Mouse (Mus musculus) forelimb bud, embryonic 11.5 days (tissue): ENCODE measurements around the gene Pold1.

ENCODE experiments used
- DNase-seq: peaks from one replicate; pipeline ENCODE4 v3.0.0-alpha.2; 2012; ENCODE audit warnings: low read depth, low spot score

Pold1 gene

GRCm38 (mm10) chr7:44526414-44527154 is 22.1 kb downstream of the Pold1 start:
- no peak for DNase-seq

GRCm38 (mm10) chr7:44525126-44525832 is 23.4 kb downstream of the Pold1 start:
- no peak for DNase-seq

- no peak for DNase-seq
Measured at GRCm38 (mm10) chr7:44524502-44524901, 24.1 kb downstream of the Pold1 start, which contains the start of gene Mybpc2. Mybpc2 (minus strand) TSS chr7:44524656.

GRCm38 (mm10) chr7:44523056-44523455 is 25.6 kb downstream of the Pold1 start:
- DNase-seq = no peak

GRCm38 (mm10) chr7:44521710-44522109 is 26.9 kb downstream of the Pold1 start:
- peak; percentile 55 for DNase-seq

GRCm38 (mm10) chr7:44520990-44521389 is 27.7 kb downstream of the Pold1 start:
- DNase-seq = no peak

- no peak for DNase-seq
Measured at GRCm38 (mm10) chr7:44519240-44519913, 29.3 kb downstream of the Pold1 start.

- no peak for DNase-seq
Measured at GRCm38 (mm10) chr7:44507491-44507890, 41.2 kb downstream of the Pold1 start.

- DNase-seq = peak; percentile 75
Measured at GRCm38 (mm10) chr7:44501563-44502115, 47.0 kb downstream of the Pold1 start.

GRCm38 (mm10) chr7:44500046-44500445 is 48.6 kb downstream of the Pold1 start:
- DNase-seq = no peak

- DNase-seq = no peak
Measured at GRCm38 (mm10) chr7:44498922-44499321, 49.7 kb downstream of the Pold1 start.

GRCm38 (mm10) chr7:44497361-44498055 is 51.1 kb downstream of the Pold1 start:
- DNase-seq = no peak

- no peak for DNase-seq
Measured at GRCm38 (mm10) chr7:44496771-44497109, 51.9 kb downstream of the Pold1 start.

GRCm38 (mm10) chr7:44495992-44496770 is 52.5 kb downstream of the Pold1 start, which contains the start of the genes Emc10 and Fam71e1:
Emc10 (minus strand) TSS chr7:44496529.
Fam71e1 (plus strand) TSS chr7:44496581.
- DNase-seq = peak; percentile 100

GRCm38 (mm10) chr7:44495086-44495485 is 53.6 kb downstream of the Pold1 start:
- no peak for DNase-seq

GRCm38 (mm10) chr7:44494681-44495080 is 54.0 kb downstream of the Pold1 start:
- DNase-seq = no peak

- no peak for DNase-seq
Measured at GRCm38 (mm10) chr7:44492166-44492826, 56.4 kb downstream of the Pold1 start.

- DNase-seq = no peak
Measured at GRCm38 (mm10) chr7:44491391-44491790, 57.3 kb downstream of the Pold1 start.

GRCm38 (mm10) chr7:44490281-44490680 is 58.4 kb downstream of the Pold1 start:
- DNase-seq = no peak

GRCm38 (mm10) chr7:44488545-44488944 is 60.1 kb downstream of the Pold1 start:
- DNase-seq = no peak
